Mouse (Mus musculus): ENCODE data around the gene Mylk2.

Mylk2 gene

DNA sequence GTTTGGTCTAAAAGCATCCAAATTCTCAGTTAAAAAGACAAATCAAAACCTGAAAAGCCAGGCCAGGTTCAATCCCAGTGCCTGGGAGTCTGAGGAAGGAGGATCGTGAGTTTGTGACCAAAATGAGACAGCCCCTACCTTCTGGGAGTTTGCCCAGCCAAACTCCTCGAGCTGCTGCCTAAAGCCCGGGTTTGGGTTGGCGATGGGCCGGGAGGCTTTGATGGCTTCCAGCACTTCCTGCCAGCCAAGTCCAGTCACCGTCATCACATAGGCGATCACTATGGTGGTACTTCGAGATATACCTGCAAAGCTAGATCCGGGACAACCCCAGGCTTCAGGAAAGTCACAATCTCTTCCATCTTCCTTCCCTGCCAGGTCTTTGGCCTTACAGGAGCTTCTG, 32.9 kb downstream of the Mylk2 start:
- DNase-seq (ENCODE audit: low read depth, low spot score): no peak

DNA sequence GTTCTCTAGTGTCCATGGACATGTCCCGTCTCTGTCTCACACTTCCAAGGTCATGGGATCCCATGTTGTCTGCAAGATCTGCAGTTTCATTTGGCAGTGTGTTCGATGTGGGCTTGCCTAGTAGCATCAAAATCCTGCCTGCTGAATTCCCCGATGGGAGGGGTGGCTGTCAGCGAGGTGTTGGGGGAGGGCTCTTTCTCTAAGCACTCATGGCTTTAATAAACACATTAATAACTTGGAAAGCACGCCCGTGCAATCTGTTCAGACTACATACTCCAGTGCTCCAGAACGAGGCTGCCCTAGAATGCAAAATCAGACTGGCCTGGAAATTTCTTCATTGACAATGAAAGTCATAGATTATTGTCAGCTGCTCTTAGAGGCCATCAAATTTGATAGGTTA, 35.9 kb downstream of the Mylk2 start:
- DNase-seq (ENCODE audit: low read depth, low spot score): no peak

DNA sequence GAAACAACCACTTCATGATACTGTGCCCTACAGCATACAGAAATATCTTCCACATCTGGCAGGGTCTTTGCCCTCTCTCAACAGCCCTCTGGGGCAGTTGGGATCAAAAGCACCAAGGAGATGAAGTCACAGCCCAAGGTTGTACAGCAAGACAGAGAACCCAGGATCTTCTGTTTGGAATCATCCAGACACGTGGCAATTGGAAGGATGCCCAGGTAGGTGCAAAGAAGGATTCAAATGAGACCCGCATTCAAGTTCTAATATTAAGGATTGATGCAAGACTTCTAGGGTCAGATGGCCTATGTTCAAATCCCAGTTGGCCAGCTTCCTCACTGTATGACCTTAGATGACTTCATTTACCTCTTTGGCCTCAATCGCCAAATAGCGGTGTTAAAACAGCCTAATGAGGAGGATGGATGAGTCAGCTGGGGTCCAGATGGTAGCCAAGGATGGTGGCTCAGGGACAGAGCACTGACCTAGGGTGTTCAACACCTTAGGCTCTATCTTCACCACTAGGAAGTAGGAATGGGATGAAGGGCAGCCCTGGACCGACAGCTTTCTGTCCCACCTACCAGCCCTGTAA, 37.4 kb downstream of the Mylk2 start:
- DNase-seq (ENCODE audit: low read depth, low spot score): no peak

DNA sequence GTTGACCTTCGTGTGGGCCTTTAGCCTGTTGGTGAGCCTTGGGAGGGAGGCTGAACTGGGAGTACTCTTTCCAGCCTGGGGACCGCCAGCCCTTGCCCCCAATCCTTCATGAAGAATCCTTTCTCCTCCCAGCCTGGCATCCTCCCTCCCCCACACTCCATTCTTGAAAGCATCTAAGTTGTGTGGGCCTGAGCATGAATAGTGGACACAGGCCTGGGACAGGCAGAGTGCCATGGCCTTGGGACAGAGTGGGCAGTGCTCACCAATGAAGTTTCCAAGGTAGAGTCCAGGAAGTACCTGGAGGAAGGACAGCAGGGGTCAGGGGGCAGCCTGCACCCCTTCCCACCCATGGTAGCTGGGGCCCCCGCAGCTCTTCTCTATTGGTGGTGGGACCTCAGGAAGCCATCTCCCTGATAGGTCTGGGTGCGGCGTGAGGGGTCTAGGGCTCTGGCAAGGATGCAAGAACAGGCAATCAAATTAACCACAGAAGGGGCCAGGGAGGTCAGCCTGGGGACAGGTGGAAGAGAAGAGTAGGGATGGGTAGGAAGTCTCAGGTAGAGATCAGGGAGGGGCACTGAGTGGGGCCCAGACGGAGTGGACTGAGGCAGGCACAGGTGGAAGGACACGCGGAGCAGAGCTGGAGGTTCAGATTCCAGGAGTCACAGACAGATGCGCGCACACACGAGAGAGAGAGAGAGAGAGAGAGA, 39.4 kb downstream of the Mylk2 start:
- no peak for DNase-seq (ENCODE audit: low read depth, low spot score)

DNA sequence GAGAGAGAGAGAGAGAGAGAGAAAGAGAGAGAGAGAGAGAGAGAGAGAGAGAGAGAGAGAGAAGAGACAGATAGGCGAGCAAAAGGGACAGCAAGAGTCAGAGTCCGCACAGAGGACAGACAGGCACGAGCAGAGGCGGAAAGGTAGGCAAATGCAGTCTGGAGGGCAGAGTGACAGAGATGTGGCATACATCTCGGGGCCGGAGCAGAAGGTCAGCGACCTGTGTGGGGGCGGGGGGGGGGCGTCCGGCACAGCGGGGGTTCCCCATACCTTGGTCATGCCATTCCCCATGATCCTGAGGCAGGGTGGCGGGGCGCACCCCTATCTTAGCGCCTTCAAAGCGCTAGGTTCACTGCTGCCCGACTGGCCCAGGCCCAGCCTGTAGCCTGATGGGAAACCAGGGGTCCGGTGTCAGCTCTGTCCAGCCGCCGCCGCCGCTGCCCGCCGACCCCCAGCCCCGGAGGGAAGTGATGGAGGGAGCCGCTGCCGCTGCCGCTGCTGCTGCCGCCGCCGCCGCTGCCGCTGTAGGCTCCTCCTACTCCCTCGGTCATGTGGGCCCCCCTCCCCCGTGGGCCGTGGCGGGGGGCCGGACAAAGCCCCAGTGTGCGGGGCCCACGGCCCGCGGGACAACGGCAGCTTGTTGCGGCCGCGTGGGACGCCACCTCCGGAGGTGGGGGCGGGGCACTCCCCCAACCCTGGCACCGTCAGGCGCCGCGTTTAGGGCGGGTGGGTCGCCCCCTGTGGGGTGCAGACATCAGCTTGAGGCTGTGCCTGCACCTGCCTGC, 40.1 kb downstream of the Mylk2 start, which contains the start of gene Dusp15:
TSS of gene Dusp15 (minus strand) at position 634 of the 785 bp plus-strand sequence.
- no peak for DNase-seq (ENCODE audit: low read depth, low spot score)

DNA sequence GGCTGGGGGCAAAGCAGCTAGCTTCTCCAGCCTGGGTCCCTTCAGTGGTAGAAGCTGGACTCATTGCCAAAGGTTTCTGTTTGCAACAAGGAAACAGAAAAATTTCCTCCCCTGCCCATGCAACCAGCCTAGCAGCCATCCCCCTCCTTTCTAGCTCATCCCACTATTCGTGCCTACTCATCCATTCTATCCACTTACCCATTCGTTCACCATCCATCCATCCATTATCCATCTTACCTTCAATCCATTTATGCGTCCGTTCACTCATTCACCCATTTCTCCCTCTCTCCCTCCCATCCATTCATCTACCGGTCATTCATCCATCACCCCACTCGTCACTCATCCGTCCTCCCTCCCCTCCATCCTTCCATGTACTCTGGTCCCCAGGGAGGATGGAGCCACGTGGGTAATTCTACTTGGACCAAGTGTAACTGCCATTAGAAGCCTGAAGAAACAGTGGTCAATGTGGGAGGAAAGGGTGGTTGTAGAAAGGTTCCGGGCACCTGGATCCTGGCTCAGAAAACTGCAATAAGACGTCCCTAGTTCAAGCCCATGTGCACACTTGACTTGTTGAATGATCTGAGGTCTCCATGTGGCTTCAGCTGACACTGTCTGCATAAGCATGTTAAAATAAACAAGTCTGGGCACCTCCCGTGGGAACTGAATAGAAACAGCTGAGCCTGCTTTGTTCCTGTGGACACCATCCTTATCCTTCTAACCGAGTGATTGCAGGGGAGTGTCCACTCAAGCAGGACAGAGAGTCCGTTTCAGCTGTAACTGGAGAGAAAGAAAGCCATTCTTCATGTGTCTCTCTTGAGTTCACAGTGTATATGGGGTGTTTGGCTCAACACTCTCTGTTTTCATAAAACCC, 40.9 kb downstream of the Mylk2 start:
- no peak for DNase-seq (ENCODE audit: low read depth, low spot score)

DNA sequence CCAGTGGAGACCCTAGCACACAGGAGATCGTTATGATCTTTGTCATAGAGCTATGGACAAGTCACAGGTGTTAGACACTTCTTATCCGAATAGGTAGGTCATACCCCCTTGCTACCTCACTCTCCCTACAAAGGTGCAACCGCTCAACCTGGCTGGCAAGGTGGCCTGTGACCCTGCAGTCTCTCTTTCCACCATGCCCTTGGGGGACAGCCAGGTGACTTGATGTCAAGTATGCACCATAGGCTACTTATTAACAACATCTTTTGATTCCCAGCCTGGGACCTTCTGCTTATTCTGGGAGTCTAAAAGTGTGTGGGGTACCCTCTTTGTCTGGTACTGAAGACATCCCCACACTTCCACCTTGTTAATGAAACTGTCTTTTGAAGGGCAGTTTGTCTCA, 47.0 kb downstream of the Mylk2 start:
- no peak for DNase-seq (ENCODE audit: low read depth, low spot score)

DNA sequence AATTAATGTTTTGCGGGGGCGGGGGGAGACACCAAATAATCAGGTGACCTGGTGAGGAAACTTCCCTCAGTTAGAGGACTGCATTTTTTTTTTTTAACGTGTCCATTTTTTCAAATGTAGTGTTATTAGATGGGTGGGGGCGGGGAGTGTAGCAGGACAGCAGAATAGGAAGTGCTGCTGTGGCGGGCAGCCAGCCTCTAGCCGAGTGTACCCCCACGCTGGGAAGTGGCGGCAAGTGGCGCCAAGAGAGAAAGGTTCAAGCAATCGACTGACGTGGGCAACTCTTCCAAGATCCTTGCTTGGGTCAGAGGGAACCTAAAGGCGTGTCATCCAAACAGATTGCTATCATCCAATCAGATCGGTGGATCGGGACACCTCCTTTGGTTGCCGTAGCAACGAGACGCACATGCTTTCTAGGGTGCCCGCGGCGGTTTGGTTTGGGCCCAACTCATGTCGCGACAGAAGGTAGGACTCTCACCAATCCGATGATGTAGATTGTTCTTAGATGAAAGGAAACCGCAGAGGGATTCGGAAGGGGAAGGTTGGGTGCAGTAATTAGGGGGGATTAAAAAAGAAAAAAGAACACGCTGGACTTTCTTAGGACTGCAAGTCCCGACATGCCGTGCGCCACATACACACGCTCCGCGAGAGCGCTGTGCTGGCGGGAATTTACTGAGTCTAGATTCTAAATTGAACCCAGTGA, 51.1 kb downstream of the Mylk2 start, which contains the start of gene Ttll9:
TSS of gene Ttll9 (plus strand) at position 395 of the 703 bp plus-strand sequence.
- DNase-seq (ENCODE audit: low read depth, low spot score): peak; percentile 62

DNA sequence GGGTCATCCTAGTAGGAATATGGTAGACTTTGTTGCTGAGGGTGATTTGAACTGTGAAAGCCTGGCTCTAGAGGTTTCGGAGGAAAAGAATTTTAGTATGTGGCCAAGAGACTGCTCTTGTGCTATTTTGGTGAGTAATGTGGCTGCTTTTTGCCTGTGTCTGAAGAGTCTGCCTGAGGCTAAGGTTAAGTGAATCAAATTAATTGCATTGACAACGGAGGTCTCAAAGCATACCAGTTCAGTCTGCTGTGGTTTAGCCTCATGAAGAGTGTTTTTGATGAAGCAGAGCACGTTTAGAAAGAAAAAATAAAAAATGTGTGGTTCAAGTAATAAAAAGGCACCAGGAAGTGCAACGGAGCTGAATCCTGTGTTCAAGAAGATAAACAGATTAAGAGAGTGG, 54.4 kb downstream of the Mylk2 start:
- no peak for DNase-seq (ENCODE audit: low read depth, low spot score)

All from WW6 (cell line).